Mouse (Mus musculus) left cerebral cortex, adult 6 months (tissue): Measurements from ENCODE around the gene C8g. TPM values are rescaled to one million over a fixed set of nuclear protein-coding genes. Genes with fewer than 3 reads are reported as not detected.

Source experiments
- long read RNA-seq, 2 experiments: library from polyadenylated mRNA; unstranded; transcript quantifications; one replicate each; pipeline ENCODE4 v2.0.0; 2019 to 2020
- polyA plus RNA-seq: library from polyadenylated mRNA; unstranded; fragments of <200 nt; fragmentation: Nextera tagmentation; gene quantifications from 2 replicates; pipeline ENCODE4 v1.2.3, GENCODE M21; 2021

The C8g gene
- polyA plus RNA-seq: 1.4 and 1.7 TPM in 2 replicates
- long read RNA-seq, experiment 1, partial matches to known transcripts: 0 of 4 reads
- long read RNA-seq, experiment 1, other reads (novel, unspliced or antisense): 0 of 4 reads
- long read RNA-seq, experiment 2, partial matches to known transcripts: 0 of 2 reads
- long read RNA-seq, experiment 2, other reads (novel, unspliced or antisense): 2 of 2 reads

GRCm38 (mm10) chr2:25501593-25502486, at the start of gene C8g:
TSS of gene C8g (minus strand) at chr2:25501719.

GRCm38 (mm10) chr2:25546811-25547491, 45.4 kb upstream of the C8g start, which contains the start of gene Traf2:
TSS of gene Traf2 (minus strand) at chr2:25546940.

DNA sequence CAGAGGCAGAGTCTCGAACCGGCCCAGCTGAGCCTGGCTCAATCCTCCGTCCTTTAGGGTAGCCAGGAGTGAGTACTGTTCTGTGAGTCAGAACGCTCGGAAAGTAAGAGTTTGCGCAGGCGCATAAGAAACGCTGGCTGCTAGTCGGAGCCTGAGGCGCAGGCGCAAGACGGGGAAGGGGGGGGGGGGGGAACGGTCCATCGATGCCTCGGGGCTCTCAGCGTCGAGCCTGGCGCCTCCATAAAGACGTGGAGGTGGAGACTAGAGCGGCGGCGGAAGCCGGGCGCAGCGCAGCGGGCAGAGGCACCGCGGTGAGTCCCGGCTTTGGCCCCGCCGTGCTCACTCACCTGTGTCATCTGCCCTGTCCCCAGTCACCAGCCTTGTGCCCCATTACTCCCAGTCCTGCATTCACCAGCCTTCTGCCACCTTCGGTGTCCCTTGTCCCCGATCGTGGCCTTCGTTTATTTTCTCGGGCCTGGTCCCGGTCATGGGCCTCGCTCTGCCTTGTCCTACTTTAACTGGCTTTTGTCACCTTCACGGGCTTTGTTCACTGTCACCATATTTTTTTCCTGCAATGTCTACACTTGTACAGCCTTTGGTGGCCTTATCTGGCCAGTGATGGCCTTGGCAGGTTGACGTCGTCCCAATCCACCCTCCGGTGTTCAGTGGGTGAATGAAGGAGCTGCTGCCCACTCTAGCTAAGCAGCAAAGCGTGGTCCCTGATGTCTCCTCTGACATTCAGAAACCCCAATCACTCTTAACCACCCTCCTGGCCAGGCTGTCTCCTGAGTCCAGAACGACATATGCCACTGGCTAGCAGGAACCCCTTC, 728 bp downstream of the C8g start, which contains the start of gene Fbxw5:
TSS of gene Fbxw5 (plus strand) at position 175 of the 830 bp plus-strand sequence.

GRCm38 (mm10) chr2:25493476-25493961, 8.0 kb downstream of the C8g start, which contains the start of gene Lcn12:
TSS of gene Lcn12 (minus strand) at chr2:25493911.

DNA sequence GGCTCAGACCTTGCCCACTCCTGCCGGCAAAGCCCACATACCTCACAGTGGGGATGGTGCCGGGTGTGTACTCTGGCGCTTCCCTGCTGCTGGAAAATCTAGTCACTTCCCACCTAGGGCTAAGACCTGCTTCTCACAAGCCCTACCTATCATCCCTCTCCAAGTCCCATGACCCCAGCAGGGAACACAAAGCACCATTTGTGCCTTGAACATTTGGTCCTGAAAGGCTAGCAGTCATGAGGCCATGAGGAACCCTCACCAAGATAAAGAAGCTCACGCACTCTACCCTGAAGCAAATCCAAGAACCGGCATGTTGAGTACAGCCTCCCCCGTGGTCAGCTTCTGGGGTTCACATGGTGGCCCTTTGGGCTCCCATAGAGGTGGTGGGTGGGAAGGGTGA, 31.6 kb downstream of the C8g start, which contains the start of gene Ptgds:
TSS of gene Ptgds (minus strand) at position 78 of the 400 bp plus-strand sequence.

DNA sequence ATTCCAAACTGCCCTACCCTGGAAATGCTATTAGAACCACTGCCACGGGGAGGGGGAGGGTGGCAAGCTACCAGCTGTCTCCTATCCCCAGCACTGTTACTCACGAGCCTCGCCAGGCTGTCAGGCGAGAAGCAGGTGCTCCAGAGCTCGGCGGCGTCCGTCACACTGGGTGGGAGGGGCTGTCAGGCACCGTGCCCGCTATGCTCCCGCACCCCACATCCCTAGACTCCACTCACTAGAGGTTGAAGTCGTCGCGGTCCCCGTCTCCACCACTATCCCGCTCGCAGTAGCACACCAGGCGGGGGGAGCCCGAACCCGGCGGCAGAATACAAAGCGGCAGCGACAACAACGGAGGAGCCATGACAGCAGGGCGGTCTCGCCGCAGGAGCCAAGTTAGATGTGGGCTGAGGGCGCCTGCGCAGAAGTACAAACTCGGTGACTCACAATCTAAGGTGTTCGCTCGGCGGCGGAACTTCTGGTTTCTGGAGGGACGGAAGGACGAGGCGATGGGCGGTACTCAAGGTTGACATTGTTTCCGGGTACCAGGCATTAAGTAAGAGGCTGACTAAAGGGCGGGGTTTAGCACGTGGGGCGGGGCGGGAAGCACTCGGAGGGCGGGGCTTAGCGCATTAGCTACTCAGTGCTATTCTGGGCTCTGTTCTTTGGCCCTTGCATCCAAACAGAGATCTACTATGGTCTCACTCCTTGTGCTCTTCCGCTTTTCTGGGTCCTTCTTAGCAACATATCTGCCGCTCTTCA, 40.8 kb downstream of the C8g start, which contains the start of gene Paxx:
TSS of gene Paxx (minus strand) at position 544 of the 759 bp plus-strand sequence.

GRCm38 (mm10) chr2:25456205-25456953, 45.1 kb downstream of the C8g start, which contains the start of gene Clic3:
TSS of gene Clic3 (plus strand) at chr2:25456838.

Other genes starting within 250 kb of the C8g start
- gene Tmem203, start 246.3 kb downstream of the C8g start, polyA plus RNA-seq: 34.3 and 36.9 TPM in 2 replicates
- gene Tprn, start 239.1 kb downstream of the C8g start, polyA plus RNA-seq: 9.4 and 13.1 TPM in 2 replicates
- 77.5 and 87.9 TPM in 2 replicates for gene Ssna1, start 229.3 kb downstream of the C8g start, polyA plus RNA-seq
- gene Anapc2, start 229.2 kb downstream of the C8g start, polyA plus RNA-seq: 33.8 and 42.6 TPM in 2 replicates
- 0.56 TPM in 1 of 2 replicates, not detected in the other for gene Tmem210, start 213.6 kb downstream of the C8g start, polyA plus RNA-seq
- 0.21 TPM in 1 of 2 replicates, not detected in the other for gene Lrrc26, start 211.8 kb downstream of the C8g start, polyA plus RNA-seq
- 87.7 and 146 TPM in 2 replicates for gene Grin1, start 182.5 kb downstream of the C8g start, polyA plus RNA-seq
- gene Man1b1, start 169.4 kb downstream of the C8g start, polyA plus RNA-seq: 17.0 and 18.5 TPM in 2 replicates
- gene Dpp7, start 145.4 kb downstream of the C8g start, polyA plus RNA-seq: 17.8 and 22.5 TPM in 2 replicates
- gene Uap1l1, start 136.0 kb downstream of the C8g start, polyA plus RNA-seq: 20.6 and 34.9 TPM in 2 replicates
- 1.2 and 1.7 TPM in 2 replicates for gene Sapcd2, start 129.4 kb downstream of the C8g start, polyA plus RNA-seq
- gene Entpd2, start 105.8 kb downstream of the C8g start, polyA plus RNA-seq: 21.4 and 31.9 TPM in 2 replicates
- 232 and 408 TPM in 2 replicates for gene Npdc1, start 102.4 kb downstream of the C8g start, polyA plus RNA-seq
- gene Fut7, start 78.5 kb downstream of the C8g start, polyA plus RNA-seq: not detected in 2 replicates
- gene Abca2, start 73.0 kb downstream of the C8g start, polyA plus RNA-seq: 21.7 and 39.7 TPM in 2 replicates
- gene Clic3, start 44.9 kb downstream of the C8g start, polyA plus RNA-seq: 0.68 and 1.1 TPM in 2 replicates
- gene Paxx, start 40.6 kb downstream of the C8g start, polyA plus RNA-seq: 121 and 132 TPM in 2 replicates
- gene Ptgds, start 31.7 kb downstream of the C8g start, polyA plus RNA-seq: 6,798 and 9,400 TPM in 2 replicates
- gene Lcn12, start 7.8 kb downstream of the C8g start, polyA plus RNA-seq: not detected in 2 replicates
- gene Fbxw5, start 969 bp downstream of the C8g start, polyA plus RNA-seq: 103 and 115 TPM in 2 replicates
- gene Traf2, start 45.2 kb upstream of the C8g start, polyA plus RNA-seq: 9.1 and 11.9 TPM in 2 replicates
- gene Edf1, start 56.1 kb upstream of the C8g start, polyA plus RNA-seq: 778 and 803 TPM in 2 replicates
- gene Mamdc4, start 73.1 kb upstream of the C8g start, polyA plus RNA-seq: 0.89 and 3.5 TPM in 2 replicates
- 152 and 173 TPM in 2 replicates for gene Phpt1, start 73.5 kb upstream of the C8g start, polyA plus RNA-seq
- gene Ajm1, start 80.0 kb upstream of the C8g start, polyA plus RNA-seq: 10.3 and 21.2 TPM in 2 replicates
- gene Rabl6, start 106.8 kb upstream of the C8g start, polyA plus RNA-seq: 70.0 and 86.7 TPM in 2 replicates
- 0.82 and 0.94 TPM in 2 replicates for gene Ccdc183, start 116.0 kb upstream of the C8g start, polyA plus RNA-seq
- gene Tmem141, start 120.3 kb upstream of the C8g start, polyA plus RNA-seq: 64.7 and 70.7 TPM in 2 replicates
- 0.28 and 0.49 TPM in 2 replicates for gene Fcna, start 126.3 kb upstream of the C8g start, polyA plus RNA-seq
- gene Lcn8, start 151.4 kb upstream of the C8g start, polyA plus RNA-seq: not detected in 2 replicates
- gene Lcn5, start 156.2 kb upstream of the C8g start, polyA plus RNA-seq: not detected in 2 replicates
- gene Lcn6, start 175.1 kb upstream of the C8g start, polyA plus RNA-seq: not detected in 2 replicates
- gene Lcn10, start 181.0 kb upstream of the C8g start, polyA plus RNA-seq: not detected in 2 replicates
- not detected in 2 replicates for gene Obp2a, start 198.3 kb upstream of the C8g start, polyA plus RNA-seq
- 213 and 229 TPM in 2 replicates for gene Bmyc, start 205.0 kb upstream of the C8g start, polyA plus RNA-seq
- gene Obp2b, start 235.3 kb upstream of the C8g start, polyA plus RNA-seq: not detected in 2 replicates